Mouse (Mus musculus) embryonic facial prominence, embryonic 14.5 days (tissue): ENCODE data around the gene Lgr6. TPM values are rescaled to one million over a fixed set of nuclear protein-coding genes. Genes with fewer than 3 reads are reported as not detected.

Experiments used
- ATAC-seq: fragments of 200-750 bp; cut with Nextera tagmentation; 2 replicates; pipeline ENCODE4 v1.8.0; 2017; ENCODE audit warnings: low read depth, moderate number of reproducible peaks, moderate TSS enrichment
- DNase-seq: peaks from one replicate; pipeline ENCODE4 v3.0.0-alpha.2; 2015; ENCODE audit warnings: low spot score
- H3K27ac ChIP-seq: fragments of 300-500 bp; sonication (generic); replicated peaks from 2 replicates; pipeline ENCODE4 v1.5.1; 2014; ENCODE audit warnings: low read depth, mild to moderate bottlenecking, low read length, moderate library complexity
- H3K27me3 ChIP-seq: fragments of 300-500 bp; sonication (generic); replicated peaks from 2 replicates; pipeline ENCODE4 v1.6.1; 2014; ENCODE audit warnings: low read length; ENCODE audit not compliant: control insufficient read depth, insufficient read depth
- H3K36me3 ChIP-seq: fragments of 300-500 bp; sonication (generic); 2 replicates; pipeline ENCODE4 v1.6.1; 2014; ENCODE audit warnings: low read length, mixed read lengths; ENCODE audit not compliant: control insufficient read depth, insufficient read depth
- H3K4me1 ChIP-seq: fragments of 300-500 bp; sonication (generic); 2 replicates; pipeline ENCODE4 v1.6.1; 2014; ENCODE audit warnings: antibody characterized with exemption, low read length; ENCODE audit not compliant: control insufficient read depth, insufficient read depth
- H3K4me2 ChIP-seq: fragments of 300-500 bp; sonication (generic); 2 replicates; pipeline ENCODE4 v1.6.1; 2014; ENCODE audit warnings: low read depth, mild to moderate bottlenecking, low read length, moderate library complexity, mixed read lengths
- H3K4me3 ChIP-seq: fragments of 300-500 bp; sonication (generic); 2 replicates; pipeline ENCODE4 v1.5.1; 2014; ENCODE audit warnings: low read depth, mild to moderate bottlenecking, low read length
- H3K9ac ChIP-seq: fragments of 300-500 bp; sonication (generic); 2 replicates; pipeline ENCODE4 v1.6.1; 2014; ENCODE audit warnings: low read depth, mild to moderate bottlenecking, low read length, moderate library complexity, mixed read lengths
- H3K9me3 ChIP-seq: fragments of 300-500 bp; sonication (generic); 2 replicates; pipeline ENCODE4 v1.6.1; 2016; ENCODE audit warnings: low read length; ENCODE audit not compliant: control insufficient read depth
- WGBS: fragments of 180-500 bp; shearing (Covaris S2); extraction: QIAGEN DNeasy Blood & Tissue Kit; methylation state at CpG from one replicate; pipeline ENCODE4 v1.1.7; 2014; 5-methylcytosine and 5-hydroxymethylcytosine counted together
- polyA plus RNA-seq: library from polyadenylated mRNA; unstranded; fragments of >200 nt; fragmentation: Nextera tagmentation; extraction: Ambion mirVana; gene quantifications from 2 replicates; pipeline ENCODE4 v1.2.1, GENCODE M21; 2014

Gene Lgr6
- polyA plus RNA-seq, 1 experiment from 2014 or later = 7.5 TPM

GRCm38 (mm10) chr1:134942898-134943297, 162.2 kb downstream of the Lgr6 start:
- no peak overlapping the region for H3K27ac ChIP-seq
- no peaks in the 10 kb centered on the region for H3K9me3 ChIP-seq
- H3K4me3 ChIP-seq = no peak overlapping the region
- 0 out of 2 replicates have a peak, but pooled peaks cover 2% of the 10 kb centered on the region for H3K36me3 ChIP-seq
- H3K9ac ChIP-seq = no peak overlapping the region
- WGBS = 86% methylated on average over 2 of the region's 2 CpGs
- no peak for ATAC-seq
- no peak for DNase-seq
- no peak overlapping the region for H3K4me2 ChIP-seq
- no peaks in the 10 kb centered on the region for H3K27me3 ChIP-seq
- H3K4me1 ChIP-seq = no peaks in the 10 kb centered on the region

- 50% methylated on average over 4 of the region's 4 CpGs for WGBS
- ATAC-seq = no peak
- no peak overlapping the region for H3K4me2 ChIP-seq
These were observed 164.2 kb downstream of the Lgr6 start for GRCm38 (mm10) chr1:134940863-134941262.

GRCm38 (mm10) chr1:134938233-134938632, 166.8 kb downstream of the Lgr6 start:
- H3K4me1 ChIP-seq = no peaks in the 10 kb centered on the region
- no peaks in the 10 kb centered on the region for H3K9me3 ChIP-seq
- DNase-seq (no peak), ATAC-seq (no peak)
- H3K27ac ChIP-seq = no peak overlapping the region
- H3K4me3 ChIP-seq = no peak overlapping the region
- 78% methylated on average over 1 of the region's 1 CpGs for WGBS
- no peak overlapping the region for H3K9ac ChIP-seq
- no peaks in the 10 kb centered on the region for H3K36me3 ChIP-seq
- H3K4me2 ChIP-seq = no peak overlapping the region
- no peaks in the 10 kb centered on the region for H3K27me3 ChIP-seq

More at GRCm38 (mm10) chr1:134940863-134941262, 164.2 kb downstream of the Lgr6 start:
- DNase-seq = peak; percentile 43
- no peak overlapping the region for H3K9ac ChIP-seq
- H3K27ac ChIP-seq = no peak overlapping the region
- no peak overlapping the region for H3K4me3 ChIP-seq
- no peaks in the 10 kb centered on the region for H3K4me1 ChIP-seq
- H3K9me3 ChIP-seq = no peaks in the 10 kb centered on the region
- H3K36me3 ChIP-seq = no peaks in the 10 kb centered on the region
- H3K27me3 ChIP-seq = no peaks in the 10 kb centered on the region

GRCm38 (mm10) chr1:134936335-134936734, 168.7 kb downstream of the Lgr6 start:
- WGBS = 80% methylated on average over 6 of the region's 6 CpGs
- H3K4me2 ChIP-seq = no peak overlapping the region
- DNase-seq (no peak), ATAC-seq (no peak)
- no peak overlapping the region for H3K9ac ChIP-seq
- H3K4me3 ChIP-seq = no peak overlapping the region
- H3K4me1 ChIP-seq = peaks cover 6% of the 10 kb centered on the region; the same call in 1 of the 2 replicates
- no peaks in the 10 kb centered on the region for H3K9me3 ChIP-seq
- H3K36me3 ChIP-seq = no peaks in the 10 kb centered on the region
- H3K27ac ChIP-seq = no peak overlapping the region
- no peaks in the 10 kb centered on the region for H3K27me3 ChIP-seq

Other genes with a start within 250 kb of the Lgr6 start
- gene Ppp1r12b, start 149.3 kb downstream of the Lgr6 start, polyA plus RNA-seq = 9.4 and 11.8 TPM in 2 replicates
- 23.0 and 24.8 TPM in 2 replicates for gene Ube2t, start 142.7 kb downstream of the Lgr6 start, polyA plus RNA-seq
- 2.1 and 2.7 TPM in 2 replicates for gene Ptpn7, start 27.4 kb upstream of the Lgr6 start, polyA plus RNA-seq
- 73.8 and 74.7 TPM in 2 replicates for gene Arl8a, start 41.5 kb upstream of the Lgr6 start, polyA plus RNA-seq
- gene Gpr37l1, start 62.4 kb upstream of the Lgr6 start, polyA plus RNA-seq = 0.34 and 0.47 TPM in 2 replicates
- gene Elf3, start 153.3 kb upstream of the Lgr6 start, polyA plus RNA-seq = 10.0 and 13.8 TPM in 2 replicates
- gene Rnpep, start 178.8 kb upstream of the Lgr6 start, polyA plus RNA-seq = 78.1 and 79.9 TPM in 2 replicates
- gene Timm17a, start 208.5 kb upstream of the Lgr6 start, polyA plus RNA-seq = 215 and 224 TPM in 2 replicates
- 1.0 and 1.4 TPM in 2 replicates for gene Lmod1, start 219.5 kb upstream of the Lgr6 start, polyA plus RNA-seq